17 mouse cellular contexts compared by ENCODE assay signal in genomic region chr4:134473764-134474163, GRCm38 (mm10). TPM values are rescaled to one million over a fixed set of nuclear protein-coding genes. Genes with fewer than 3 reads are reported as not detected.
DNase-seq lines count a peak whose midpoint lies in the region; ATAC-seq and TF ChIP-seq lines count a peak whose summit lies in the region.
"Had no signal": no experiment of that assay in that cellular context is flagged by ENCODE, and none has a peak within 500 bp of the region (broad histone marks: within the 10 kb centered on the region; RNA-seq: fewer than 3 reads in every experiment).

No protein-coding gene starts in this region.

- no peak for ATAC-seq in midbrain, embryonic 12.5 days (ENCODE audit: low FRiP score, low read depth)
- ATAC-seq in hindbrain, embryonic 13.5 days (ENCODE audit: low FRiP score): no peak
- ATAC-seq in neural tube, embryonic 13.5 days (ENCODE audit: low read depth): no peak

- peaks cover 61% of the 10 kb centered on the region for H3K36me3 ChIP-seq in midbrain, embryonic 12.5 days
- peaks cover 74% of the 10 kb centered on the region for H3K36me3 ChIP-seq in midbrain, embryonic 10.5 days
- peaks cover 61% of the 10 kb centered on the region for H3K36me3 ChIP-seq in hindbrain, embryonic 13.5 days
- H3K36me3 ChIP-seq in neural tube, embryonic 13.5 days: peaks cover 60% of the 10 kb centered on the region
- peaks cover 58% of the 10 kb centered on the region for H3K36me3 ChIP-seq in heart, embryonic 10.5 days

- H3K4me2 ChIP-seq in midbrain, embryonic 12.5 days (replicated peaks): no peak overlapping the region; the same call in 1 of the 2 replicates
- H3K4me2 ChIP-seq in hindbrain, embryonic 13.5 days: peak overlapping the region; percentile 35
- peak overlapping the region; percentile 33 for H3K4me2 ChIP-seq in neural tube, embryonic 13.5 days
- H3K4me2 ChIP-seq: heart, embryonic 13.5 days; stomach, embryonic 15.5 days had no signal

- DNase-seq in cerebellum, adult 2 months: no peak
- DNase-seq in cerebellum, adult 9-10 months: no peak
- DNase-seq in midbrain, embryonic 10.5 days (ENCODE audit: low spot score): no peak
- DNase-seq in kidney, adult 11 months: no peak
- no peak for DNase-seq in heart, embryonic 10.5 days (ENCODE audit: low spot score)
- DNase-seq: cerebellum, adult 18-20 months; embryo, embryonic 11 days; gastrocnemius, postnatal 14 days; kidney, postnatal 10 days; lung, postnatal 10 days; thymus, postnatal 36 days had no signal

- H3K9ac ChIP-seq in midbrain, embryonic 12.5 days (replicated peaks): no peak overlapping the region; the same call in 1 of the 2 replicates
- peak overlapping the region; percentile 64 for H3K9ac ChIP-seq in hindbrain, embryonic 13.5 days
- peak overlapping the region; percentile 51 for H3K9ac ChIP-seq in neural tube, embryonic 13.5 days
- H3K9ac ChIP-seq: heart, embryonic 13.5 days; liver, embryonic 14.5 days; stomach, embryonic 15.5 days had no signal

- H3K4me3 ChIP-seq in cerebellum, adult 2 months (replicated peaks; ENCODE audit: insufficient read depth, low read depth, low read length): no peak overlapping the region
- no peak overlapping the region for H3K4me3 ChIP-seq in midbrain, embryonic 12.5 days
- no peak overlapping the region for H3K4me3 ChIP-seq in midbrain, embryonic 10.5 days
- no peak overlapping the region for H3K4me3 ChIP-seq in hindbrain, embryonic 13.5 days
- H3K4me3 ChIP-seq in neural tube, embryonic 13.5 days: no peak overlapping the region
- no peak overlapping the region for H3K4me3 ChIP-seq in heart, embryonic 10.5 days
- H3K4me3 ChIP-seq: heart, embryonic 13.5 days; stomach, embryonic 15.5 days had no signal

- TF ChIP-seq CTCF in cerebellum, adult 2 months (IDR thresholded peaks at IDR 0.05; ENCODE audit: borderline replicate concordance, insufficient read depth, low read depth, low read length): no peak

- H3K9me3 ChIP-seq in midbrain, embryonic 12.5 days: no peaks in the 10 kb centered on the region
- H3K9me3 ChIP-seq in midbrain, embryonic 10.5 days (replicated peaks): no peaks in the 10 kb centered on the region
- no peaks in the 10 kb centered on the region for H3K9me3 ChIP-seq in hindbrain, embryonic 13.5 days
- H3K9me3 ChIP-seq in neural tube, embryonic 13.5 days: no peaks in the 10 kb centered on the region
- no peaks in the 10 kb centered on the region for H3K9me3 ChIP-seq in heart, embryonic 10.5 days
- H3K9me3 ChIP-seq: heart, embryonic 13.5 days; stomach, embryonic 15.5 days had no signal

- peaks cover 12% of the 10 kb centered on the region; the same call in 1 of the 2 replicates for H3K4me1 ChIP-seq in cerebellum, adult 2 months (ENCODE audit: control insufficient read depth, insufficient read depth, low read length)
- H3K4me1 ChIP-seq in midbrain, embryonic 12.5 days: peaks cover 42% of the 10 kb centered on the region
- H3K4me1 ChIP-seq in midbrain, embryonic 10.5 days: peaks cover 34% of the 10 kb centered on the region
- H3K4me1 ChIP-seq in hindbrain, embryonic 13.5 days (replicated peaks): peaks cover 57% of the 10 kb centered on the region
- peaks cover 56% of the 10 kb centered on the region for H3K4me1 ChIP-seq in neural tube, embryonic 13.5 days (replicated peaks)
- peaks cover 8% of the 10 kb centered on the region; the same call in 1 of the 2 replicates for H3K4me1 ChIP-seq in heart, embryonic 10.5 days
- H3K4me1 ChIP-seq: stomach, embryonic 15.5 days had no signal

- no peak for TF ChIP-seq POLR2A in cerebellum, adult 2 months (IDR thresholded peaks at IDR 0.05; ENCODE audit: borderline replicate concordance, insufficient read depth, low read length)

- 64% methylated on average over 4 of the region's 4 CpGs for WGBS in cerebellum, adult 2 months
- 65% methylated on average over 4 of the region's 4 CpGs for WGBS in midbrain, embryonic 12.5 days
- WGBS in midbrain, embryonic 10.5 days: 79% methylated on average over 4 of the region's 4 CpGs
- WGBS in hindbrain, embryonic 13.5 days: 42% methylated on average over 4 of the region's 4 CpGs
- WGBS in neural tube, embryonic 13.5 days: 48% methylated on average over 4 of the region's 4 CpGs
- WGBS in heart, embryonic 10.5 days: 80% methylated on average over 4 of the region's 4 CpGs

- peak overlapping the region; percentile 37; the same call in 1 of the 2 replicates for H3K27ac ChIP-seq in cerebellum, adult 2 months (ENCODE audit: insufficient read depth, low read length)
- peak overlapping the region; percentile 69 for H3K27ac ChIP-seq in midbrain, embryonic 12.5 days (replicated peaks)
- no peak overlapping the region for H3K27ac ChIP-seq in midbrain, embryonic 10.5 days (replicated peaks)
- H3K27ac ChIP-seq in hindbrain, embryonic 13.5 days: peak overlapping the region; percentile 86
- peak overlapping the region; percentile 86 for H3K27ac ChIP-seq in neural tube, embryonic 13.5 days (replicated peaks)
- no peak overlapping the region for H3K27ac ChIP-seq in heart, embryonic 10.5 days
- H3K27ac ChIP-seq: heart, embryonic 13.5 days; liver, embryonic 14.5 days; stomach, embryonic 15.5 days had no signal

- H3K27me3 ChIP-seq in cerebellum, adult 2 months (ENCODE audit: control insufficient read depth, insufficient read depth, low read length): no peaks in the 10 kb centered on the region
- H3K27me3 ChIP-seq in midbrain, embryonic 12.5 days: no peaks in the 10 kb centered on the region
- no peaks in the 10 kb centered on the region for H3K27me3 ChIP-seq in midbrain, embryonic 10.5 days (ENCODE audit: low read depth, poor library complexity, severe bottlenecking)
- no peaks in the 10 kb centered on the region for H3K27me3 ChIP-seq in hindbrain, embryonic 13.5 days
- no peaks in the 10 kb centered on the region for H3K27me3 ChIP-seq in neural tube, embryonic 13.5 days
- H3K27me3 ChIP-seq in heart, embryonic 10.5 days (ENCODE audit: insufficient read depth, poor library complexity, severe bottlenecking): 0 out of 2 replicates have a peak, but pooled peaks cover 4% of the 10 kb centered on the region
- H3K27me3 ChIP-seq: heart, embryonic 13.5 days; stomach, embryonic 15.5 days had no signal

RNA-seq across cellular contexts. Expression of gene Stmn1, which starts 5.6 kb away (rescaled TPM):
- polyA plus RNA-seq in cerebellum, adult 2 months (2012; rRNA removed): 361 and 454 TPM in 2 replicates
- 4,918 and 5,057 TPM in 2 replicates for polyA plus RNA-seq in midbrain, embryonic 12.5 days (2016; fragmentation: Nextera tagmentation; extraction: Ambion mirVana)
- 2,607 and 3,209 TPM in 2 replicates for polyA plus RNA-seq in midbrain, embryonic 10.5 days (2016; fragmentation: Nextera tagmentation; extraction: Ambion mirVana)
- polyA plus RNA-seq in hindbrain, embryonic 13.5 days (2015; fragmentation: Nextera tagmentation; extraction: Ambion mirVana): 6,917 and 6,921 TPM in 2 replicates
- polyA plus RNA-seq in neural tube, embryonic 13.5 days (2015; fragmentation: Nextera tagmentation; extraction: Ambion mirVana): 6,082 and 6,118 TPM in 2 replicates
- 838 and 1,170 TPM in 2 replicates for polyA plus RNA-seq in heart, embryonic 10.5 days (2016; fragmentation: Nextera tagmentation; extraction: Ambion mirVana)

RNA-seq across cellular contexts. Expression of gene Paqr7, which starts 22.7 kb away (rescaled TPM):
- polyA plus RNA-seq in cerebellum, adult 2 months (2012; rRNA removed): 86.0 and 99.2 TPM in 2 replicates
- polyA plus RNA-seq in midbrain, embryonic 12.5 days (2016; fragmentation: Nextera tagmentation; extraction: Ambion mirVana): 4.8 and 6.4 TPM in 2 replicates
- polyA plus RNA-seq in midbrain, embryonic 10.5 days (2016; fragmentation: Nextera tagmentation; extraction: Ambion mirVana): 3.5 and 3.6 TPM in 2 replicates
- 20.2 and 21.5 TPM in 2 replicates for polyA plus RNA-seq in hindbrain, embryonic 13.5 days (2015; fragmentation: Nextera tagmentation; extraction: Ambion mirVana)
- polyA plus RNA-seq in neural tube, embryonic 13.5 days (2015; fragmentation: Nextera tagmentation; extraction: Ambion mirVana): 19.5 and 23.3 TPM in 2 replicates
- polyA plus RNA-seq in heart, embryonic 10.5 days (2016; fragmentation: Nextera tagmentation; extraction: Ambion mirVana): 7.8 and 14.5 TPM in 2 replicates

RNA-seq across cellular contexts. Expression of gene Aunip, which starts 37.0 kb away (rescaled TPM):
- polyA plus RNA-seq in cerebellum, adult 2 months (2012; rRNA removed): 0.24 and 0.65 TPM in 2 replicates
- polyA plus RNA-seq in midbrain, embryonic 12.5 days (2016; fragmentation: Nextera tagmentation; extraction: Ambion mirVana): 11.2 and 11.5 TPM in 2 replicates
- 25.5 and 28.6 TPM in 2 replicates for polyA plus RNA-seq in midbrain, embryonic 10.5 days (2016; fragmentation: Nextera tagmentation; extraction: Ambion mirVana)
- polyA plus RNA-seq in hindbrain, embryonic 13.5 days (2015; fragmentation: Nextera tagmentation; extraction: Ambion mirVana): 2.6 and 2.8 TPM in 2 replicates
- polyA plus RNA-seq in neural tube, embryonic 13.5 days (2015; fragmentation: Nextera tagmentation; extraction: Ambion mirVana): 2.3 TPM in 2 replicates
- polyA plus RNA-seq in heart, embryonic 10.5 days (2016; fragmentation: Nextera tagmentation; extraction: Ambion mirVana): 16.1 and 17.2 TPM in 2 replicates

Comparison
In these comparisons a context has a peak if more than half of its experiments do, and no peak if none do; other contexts are left out.
1. H3K27ac ChIP-seq: peak in cerebellum, adult 2 months (single experiment), midbrain, embryonic 12.5 days (single experiment), hindbrain, embryonic 13.5 days (single experiment) and neural tube, embryonic 13.5 days (single experiment); none in midbrain, embryonic 10.5 days (single experiment) and heart, embryonic 10.5 days (single experiment).